ENCODE assay signal across 22 mouse cellular contexts in genomic region chr2:92800667-92801066, GRCm38 (mm10).
DNase-seq lines count a peak whose midpoint lies in the region; ATAC-seq and TF ChIP-seq lines count a peak whose summit lies in the region.
"Had no signal": no experiment of that assay in that cellular context is flagged by ENCODE, and none has a peak within 500 bp of the region (broad histone marks: within the 10 kb centered on the region; RNA-seq: fewer than 3 reads in every experiment).

No protein-coding gene starts in this region.

- no peaks in the 10 kb centered on the region for H3K36me3 ChIP-seq in midbrain, embryonic 14.5 days (ENCODE audit: control insufficient read depth, insufficient read depth, low read length)
- H3K36me3 ChIP-seq in midbrain, embryonic 16.5 days (ENCODE audit: control insufficient read depth, insufficient read depth, low read length) = no peaks in the 10 kb centered on the region
- no peaks in the 10 kb centered on the region for H3K36me3 ChIP-seq in forebrain, embryonic 15.5 days
- no peaks in the 10 kb centered on the region for H3K36me3 ChIP-seq in liver, postnatal 0 days (replicated peaks; ENCODE audit: insufficient read depth, low read length)
- H3K36me3 ChIP-seq: embryonic facial prominence, embryonic 15.5 days; heart, embryonic 15.5 days; hindbrain, embryonic 13.5 days had no signal

- TF ChIP-seq CTCF in liver, postnatal 0 days (IDR thresholded peaks at IDR 0.05; ENCODE audit: low read depth) = no peak

- no peak for ATAC-seq in midbrain, embryonic 14.5 days (ENCODE audit: low FRiP score, low TSS enrichment)
- no peak for ATAC-seq in midbrain, embryonic 16.5 days
- ATAC-seq in forebrain, embryonic 15.5 days (replicated peaks) = no peak
- no peak for ATAC-seq in liver, postnatal 0 days
- ATAC-seq: forebrain, embryonic 16.5 days; hindbrain, postnatal 0 days had no signal

- 0 out of 2 replicates have a peak overlapping the region, but pooled peaks have one; percentile 43 for H3K27ac ChIP-seq in midbrain, embryonic 14.5 days (replicated peaks; ENCODE audit: low read depth, low read length)
- H3K27ac ChIP-seq in midbrain, embryonic 16.5 days (ENCODE audit: low read length) = no peak overlapping the region
- no peak overlapping the region for H3K27ac ChIP-seq in forebrain, embryonic 15.5 days (replicated peaks)
- no peak overlapping the region for H3K27ac ChIP-seq in liver, postnatal 0 days (ENCODE audit: low read depth)
- H3K27ac ChIP-seq: embryonic facial prominence, embryonic 15.5 days; heart, adult 2 months; heart, embryonic 15.5 days; hindbrain, embryonic 13.5 days; hindbrain, postnatal 0 days had no signal

- H3K9me3 ChIP-seq in midbrain, embryonic 14.5 days (ENCODE audit: control insufficient read depth, low read length) = no peaks in the 10 kb centered on the region
- no peaks in the 10 kb centered on the region for H3K9me3 ChIP-seq in midbrain, embryonic 16.5 days (replicated peaks; ENCODE audit: control insufficient read depth, low read length, poor library complexity, severe bottlenecking)
- H3K9me3 ChIP-seq in forebrain, embryonic 15.5 days = no peaks in the 10 kb centered on the region
- no peaks in the 10 kb centered on the region for H3K9me3 ChIP-seq in liver, postnatal 0 days (ENCODE audit: low read length)
- H3K9me3 ChIP-seq: embryonic facial prominence, embryonic 15.5 days; hindbrain, embryonic 13.5 days had no signal

- H3K4me3 ChIP-seq in midbrain, embryonic 14.5 days (replicated peaks; ENCODE audit: low read depth, low read length) = no peak overlapping the region
- no peak overlapping the region for H3K4me3 ChIP-seq in midbrain, embryonic 16.5 days (ENCODE audit: low read depth, low read length)
- H3K4me3 ChIP-seq in forebrain, embryonic 15.5 days = no peak overlapping the region
- H3K4me3 ChIP-seq in liver, postnatal 0 days (ENCODE audit: low read depth, low read length) = no peak overlapping the region
- H3K4me3 ChIP-seq: embryonic facial prominence, embryonic 15.5 days; erythroblast, embryonic 14.5 days; heart, adult 2 months; heart, embryonic 15.5 days; hindbrain, embryonic 13.5 days had no signal

- H3K9ac ChIP-seq in midbrain, embryonic 14.5 days (replicated peaks; ENCODE audit: low read length) = no peak overlapping the region
- no peak overlapping the region for H3K9ac ChIP-seq in midbrain, embryonic 16.5 days (ENCODE audit: low read depth, low read length)
- no peak overlapping the region for H3K9ac ChIP-seq in forebrain, embryonic 15.5 days (replicated peaks)
- H3K9ac ChIP-seq in liver, postnatal 0 days (replicated peaks) = no peak overlapping the region
- H3K9ac ChIP-seq: embryonic facial prominence, embryonic 15.5 days; heart, embryonic 15.5 days; hindbrain, embryonic 13.5 days had no signal

- no peaks in the 10 kb centered on the region for H3K27me3 ChIP-seq in midbrain, embryonic 14.5 days (ENCODE audit: control insufficient read depth, insufficient read depth, low read length)
- H3K27me3 ChIP-seq in midbrain, embryonic 16.5 days (ENCODE audit: control insufficient read depth, insufficient read depth, low read depth, low read length) = no peaks in the 10 kb centered on the region
- H3K27me3 ChIP-seq in forebrain, embryonic 15.5 days = no peaks in the 10 kb centered on the region
- H3K27me3 ChIP-seq in liver, postnatal 0 days (ENCODE audit: insufficient read depth, low read length) = peaks cover 2% of the 10 kb centered on the region; the same call in 1 of the 2 replicates
- H3K27me3 ChIP-seq: embryonic facial prominence, embryonic 15.5 days; hindbrain, embryonic 13.5 days had no signal

- no peak for TF ChIP-seq EP300 in liver, postnatal 0 days (IDR thresholded peaks at IDR 0.05; ENCODE audit: low read depth)

- no peaks in the 10 kb centered on the region for H3K4me1 ChIP-seq in midbrain, embryonic 14.5 days (ENCODE audit: control insufficient read depth, insufficient read depth, low read length)
- H3K4me1 ChIP-seq in midbrain, embryonic 16.5 days (ENCODE audit: control insufficient read depth, insufficient read depth, low read length) = peaks cover 5% of the 10 kb centered on the region
- peaks cover 6% of the 10 kb centered on the region; the same call in 1 of the 2 replicates for H3K4me1 ChIP-seq in forebrain, embryonic 15.5 days
- H3K4me1 ChIP-seq in liver, postnatal 0 days (ENCODE audit: insufficient read depth) = no peaks in the 10 kb centered on the region

- WGBS in midbrain, embryonic 14.5 days = 77% methylated on average over 5 of the region's 5 CpGs
- WGBS in midbrain, embryonic 16.5 days = 64% methylated on average over 5 of the region's 5 CpGs
- WGBS in forebrain, embryonic 15.5 days = 68% methylated on average over 5 of the region's 5 CpGs
- WGBS in liver, postnatal 0 days (ENCODE audit: insufficient replicate concordance) = 72% methylated on average over 5 of the region's 5 CpGs

- DNase-seq in midbrain, embryonic 14.5 days = no peak
- DNase-seq in cerebellum, adult 11 months = peak; percentile 25
- DNase-seq in cerebellum, adult 8-10 months = peak; percentile 16
- DNase-seq in cerebellum, postnatal 36 days = peak; percentile 35 to 42
- DNase-seq in adrenal gland, postnatal 36 days = no peak
- no peak for DNase-seq in liver, postnatal 0 days
- DNase-seq: adrenal gland, adult 2 months; adrenal gland, postnatal 25 days; embryo, embryonic 11 days; gastrocnemius, postnatal 10 days; heart, adult 2 months; heart, postnatal 14 days; kidney, adult 11 months had no signal

- no peak overlapping the region for H3K4me2 ChIP-seq in midbrain, embryonic 14.5 days (ENCODE audit: low read length)
- H3K4me2 ChIP-seq in midbrain, embryonic 16.5 days (ENCODE audit: low read length) = no peak overlapping the region
- no peak overlapping the region for H3K4me2 ChIP-seq in forebrain, embryonic 15.5 days (replicated peaks)
- H3K4me2 ChIP-seq in liver, postnatal 0 days (ENCODE audit: low read depth, low read length) = no peak overlapping the region
- H3K4me2 ChIP-seq: embryonic facial prominence, embryonic 15.5 days; heart, embryonic 11.5 days; heart, embryonic 15.5 days; hindbrain, embryonic 13.5 days had no signal

Comparison
In these comparisons a context has a peak if more than half of its experiments do, and no peak if none do; other contexts are left out.
1. DNase-seq: peak in cerebellum, adult 11 months (single experiment), cerebellum, adult 8-10 months (single experiment) and cerebellum, postnatal 36 days (2 of 2); none in midbrain, embryonic 14.5 days (single experiment), adrenal gland, postnatal 36 days (0 of 2) and liver, postnatal 0 days (single experiment).